Mouse (Mus musculus): ENCODE measurements around the gene Gprin1.

DNA sequence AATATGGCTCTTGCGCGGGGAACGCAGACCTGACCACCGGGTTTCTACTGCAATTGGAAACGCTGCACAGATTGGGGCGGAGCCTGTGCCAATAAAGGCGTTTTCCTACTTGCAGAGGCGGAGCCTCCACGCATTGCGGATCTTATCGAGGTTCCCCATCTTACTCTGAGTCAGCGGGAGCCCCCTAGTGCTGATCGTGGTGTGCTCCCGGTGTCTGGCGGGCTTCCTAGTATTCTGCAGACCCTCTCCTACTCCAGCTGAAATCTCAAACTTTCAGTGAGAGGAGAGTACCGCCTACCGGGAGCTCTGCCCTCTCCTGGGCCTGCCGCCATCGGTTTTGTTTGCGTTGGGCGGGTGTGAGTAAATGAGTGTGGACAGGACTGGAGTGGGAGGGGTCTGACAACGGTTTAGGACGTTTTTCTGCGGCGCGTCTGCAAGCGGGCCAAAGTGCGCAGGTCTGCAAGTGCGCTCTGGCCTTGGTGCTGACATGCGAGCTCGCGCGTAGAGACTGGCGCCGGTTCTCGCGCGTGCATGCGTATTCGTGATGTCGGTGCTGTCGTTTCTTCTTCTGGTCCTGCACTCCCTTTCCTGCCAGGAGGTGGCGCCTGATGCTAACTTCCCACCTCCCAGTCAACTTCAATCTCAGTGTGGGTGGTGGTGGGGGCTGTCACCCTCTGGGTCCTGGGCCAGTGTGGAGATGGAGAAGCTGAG is 8.5 kb upstream of the Gprin1 start:
- TF ChIP-seq TCF12 (IDR thresholded peaks at IDR 0.05; ENCODE audit: insufficient read depth, poor library complexity, severe bottlenecking): no peak
- TF ChIP-seq MAX (IDR thresholded peaks at IDR 0.05; ENCODE audit: low read depth): no peak
- no peak for TF ChIP-seq USF1 (IDR thresholded peaks at IDR 0.05; ENCODE audit: low read depth)
- no peak for TF ChIP-seq MYOG (IDR thresholded peaks at IDR 0.05; ENCODE audit: control insufficient read depth in 1 of 3, insufficient read depth in 1 of 3, insufficient read length in 2 of 3, low read depth in 2 of 3)
- TF ChIP-seq POLR2A (IDR thresholded peaks at IDR 0.05; ENCODE audit: insufficient read length, low read depth): no peak

Data from myocyte (in vitro differentiated cells).